Mouse (Mus musculus) macrophage (primary cell): ENCODE measurements around the gene Smtnl1. TPM values are rescaled to one million over a fixed set of nuclear protein-coding genes. Genes with fewer than 3 reads are reported as not detected.

Source experiments
- H3K27ac ChIP-seq: fragments of 350-480 bp; formaldehyde crosslinking; 2 replicates; pipeline ENCODE4 v1.9.0; 2021
- H3K36me3 ChIP-seq: fragments of 350-480 bp; formaldehyde crosslinking; 2 replicates; pipeline ENCODE4 v1.9.0; 2021; ENCODE audit errors: inconsistent target
- H3K4me3 ChIP-seq: fragments of 350-480 bp; formaldehyde crosslinking; 2 replicates; pipeline ENCODE4 v1.9.0; 2021; ENCODE audit errors: inconsistent target
- H3K79me2 ChIP-seq: fragments of 350-480 bp; formaldehyde crosslinking; 2 replicates; pipeline ENCODE4 v1.9.0; 2021; ENCODE audit errors: inconsistent target
- WGBS: methylation state at CpG from one replicate; pipeline ENCODE4 v1.1.7; 2026; ENCODE audit warnings: inconsistent platforms; ENCODE audit not compliant: missing documents; 5-methylcytosine and 5-hydroxymethylcytosine counted together
- polyA plus RNA-seq: library from polyadenylated mRNA; stranded (reverse); fragments of 250-400 nt; gene quantifications from 3 replicates; pipeline ENCODE4 v1.2.4, GENCODE M21; 2018; ENCODE audit warnings: inconsistent platforms
- total RNA-seq, 78 experiments: library from RNA; depleted of rRNA; stranded (reverse); fragments of 250-400 nt; gene quantifications; 1 replicate in 9 of 78; 2 replicates in 24 of 78; 3 replicates in 43 of 78; 4 replicates in 2 of 78; pipeline ENCODE4 v1.2.4; 2018; ENCODE audit warnings: inconsistent platforms in 56 of 78

The Smtnl1 gene
- total RNA-seq (2018; cell fraction: chromatin; rRNA removed) = not detected
- total RNA-seq (2018; cell fraction: cytosol; rRNA removed) = not detected
- total RNA-seq (2018; cell fraction: nucleus; rRNA removed) = not detected
- not detected in 3 replicates for polyA plus RNA-seq

- Histone ChIP-seq H3K36me3 (no peaks in the 10 kb centered on the region), H3K79me2 (peaks cover 7% of the 10 kb centered on the region; the same call in 1 of the 2 replicates), H3K27ac (no peak within 1 kb of the TSS), H3K4me3 (no peak within 1 kb of the TSS)
- WGBS = 54% methylated on average over 13 of the region's 13 CpGs
These were observed at the start of gene Smtnl1 for GRCm38 (mm10) chr2:84822552-84822951. Gene Smtnl1, minus strand, starts transcription at chr2:84822652.

DNA sequence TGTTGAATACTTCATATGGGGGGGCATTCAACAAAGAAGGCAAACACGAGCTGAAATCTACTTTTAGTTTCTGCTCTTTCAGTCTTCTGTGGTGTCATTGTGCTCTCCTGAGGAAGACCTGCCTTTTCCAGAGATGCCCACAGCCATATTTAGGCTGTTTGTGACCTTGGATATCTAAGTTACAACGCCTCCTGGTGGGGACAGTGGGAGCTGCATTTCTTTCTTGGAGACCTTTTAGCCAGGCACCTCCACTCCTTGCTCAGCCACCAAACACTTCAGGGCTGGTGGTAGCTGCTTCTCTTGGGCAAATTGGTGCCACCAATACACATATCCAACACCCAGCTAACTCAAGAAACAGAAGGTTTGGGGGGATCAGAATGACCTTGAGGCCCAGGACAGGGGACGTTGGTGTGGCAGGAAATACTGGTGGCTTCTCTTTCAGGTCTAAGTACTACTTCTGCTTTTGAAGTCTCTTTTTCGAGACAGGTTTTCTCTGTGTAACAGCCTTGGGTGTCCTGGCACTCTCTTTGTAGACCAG, 48.2 kb upstream of the Smtnl1 start:
- 37% methylated on average over 4 of the region's 4 CpGs for whole genome bisulfite sequencing
- Histone ChIP-seq H3K79me2 (no peaks in the 10 kb centered on the region), H3K36me3 (no peaks in the 10 kb centered on the region), H3K4me3 (no peak overlapping the region), H3K27ac (no peak overlapping the region)

- 16% methylated on average over 2 of the region's 2 CpGs for WGBS
These were observed 46.5 kb upstream of the Smtnl1 start for GRCm38 (mm10) chr2:84868977-84869376.

DNA sequence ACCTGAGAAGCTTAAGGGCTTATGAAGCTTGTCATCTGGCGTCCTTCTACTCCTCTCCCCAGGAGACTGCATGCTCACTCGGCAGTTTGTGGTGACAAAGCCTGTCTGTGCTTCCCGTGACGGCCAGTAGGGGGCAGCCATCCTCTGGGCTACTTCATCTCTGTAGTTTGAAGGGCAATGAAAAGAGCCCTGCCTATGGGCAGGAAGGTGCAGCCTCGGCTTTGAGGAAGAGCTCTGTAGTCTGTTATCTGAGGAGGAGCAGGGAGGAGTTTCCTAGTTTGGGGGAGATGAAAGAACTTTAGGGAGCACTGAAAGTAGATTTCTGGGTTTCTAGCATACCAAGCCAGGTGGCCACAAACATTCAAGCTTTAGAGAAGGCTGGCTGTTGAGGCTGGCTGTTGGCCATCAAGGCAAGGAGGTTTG, 46.1 kb upstream of the Smtnl1 start:
- Histone ChIP-seq H3K79me2 (no peaks in the 10 kb centered on the region), H3K36me3 (no peaks in the 10 kb centered on the region), H3K27ac (no peak overlapping the region), H3K4me3 (no peak overlapping the region)
- 5% methylated on average over 5 of the region's 5 CpGs for WGBS

More at GRCm38 (mm10) chr2:84868977-84869376, 46.5 kb upstream of the Smtnl1 start:
- no peaks in the 10 kb centered on the region for H3K79me2 ChIP-seq
- H3K27ac ChIP-seq = no peak overlapping the region
- no peak overlapping the region for H3K4me3 ChIP-seq
- H3K36me3 ChIP-seq = no peaks in the 10 kb centered on the region

- H3K4me3 ChIP-seq = no peak overlapping the region
- no peak overlapping the region for H3K27ac ChIP-seq
- no peaks in the 10 kb centered on the region for H3K79me2 ChIP-seq
- no peaks in the 10 kb centered on the region for H3K36me3 ChIP-seq
- WGBS = 8% methylated on average over 43 of the region's 47 CpGs
These were observed 43.4 kb upstream of the Smtnl1 start for GRCm38 (mm10) chr2:84865616-84866571.

DNA sequence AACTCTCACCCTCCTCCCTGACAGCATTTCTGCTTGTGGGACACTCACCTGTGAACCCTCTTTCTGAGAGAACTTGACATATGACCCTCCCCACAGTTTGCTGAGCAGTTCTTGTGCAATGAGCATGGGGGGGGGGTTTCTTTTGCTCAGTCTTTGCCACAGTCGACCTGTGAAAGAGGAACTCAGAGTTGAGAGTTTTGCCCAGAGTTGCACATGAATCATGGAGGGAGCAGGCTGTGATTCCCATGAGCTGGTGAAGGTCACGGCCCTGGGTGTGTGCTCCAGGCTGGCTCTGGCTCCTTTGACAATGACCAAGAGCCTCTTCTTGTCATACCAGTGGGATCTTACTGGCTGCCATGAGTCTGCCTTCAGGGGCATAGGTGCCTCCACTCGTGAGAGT, 39.8 kb upstream of the Smtnl1 start:
- Histone ChIP-seq H3K36me3 (no peaks in the 10 kb centered on the region), H3K27ac (no peak overlapping the region), H3K79me2 (no peaks in the 10 kb centered on the region), H3K4me3 (no peak overlapping the region)
- 38% methylated on average over 3 of the region's 3 CpGs for WGBS

- 93% methylated on average over 3 of the region's 3 CpGs for WGBS
- Histone ChIP-seq H3K27ac (no peak overlapping the region), H3K4me3 (no peak overlapping the region), H3K36me3 (no peaks in the 10 kb centered on the region), H3K79me2 (no peaks in the 10 kb centered on the region)
These were observed 39.0 kb upstream of the Smtnl1 start for GRCm38 (mm10) chr2:84861430-84861829.

- Histone ChIP-seq H3K36me3 (no peaks in the 10 kb centered on the region), H3K4me3 (no peak overlapping the region), H3K27ac (no peak overlapping the region), H3K79me2 (no peaks in the 10 kb centered on the region)
- 94% methylated on average over 7 of the region's 7 CpGs for WGBS
These were observed 37.7 kb upstream of the Smtnl1 start for GRCm38 (mm10) chr2:84859991-84860780.

DNA sequence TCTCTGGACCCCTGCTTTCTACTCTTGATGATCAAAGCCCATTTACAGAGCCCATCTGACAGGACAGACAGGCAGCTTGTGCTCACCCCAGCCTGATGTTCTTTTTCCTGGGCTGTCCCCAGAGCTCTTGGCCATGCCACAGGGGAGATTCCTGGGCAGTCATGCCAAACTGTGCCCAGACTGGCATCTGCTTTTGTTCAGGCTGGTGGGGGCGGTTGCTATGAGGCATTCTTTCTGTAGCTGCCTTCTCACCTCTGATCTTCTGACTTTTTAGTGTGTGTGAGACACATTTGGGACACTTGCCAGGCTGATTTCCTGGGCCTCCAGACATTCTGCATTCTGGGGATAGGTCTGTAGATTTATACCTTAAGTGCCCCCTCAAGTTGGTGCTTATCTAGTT, 36.1 kb upstream of the Smtnl1 start:
- WGBS = 88% methylated on average over 1 of the region's 1 CpGs
- H3K79me2 ChIP-seq = no peaks in the 10 kb centered on the region
- no peak overlapping the region for H3K27ac ChIP-seq
- H3K4me3 ChIP-seq = no peak overlapping the region
- H3K36me3 ChIP-seq = no peaks in the 10 kb centered on the region

DNA sequence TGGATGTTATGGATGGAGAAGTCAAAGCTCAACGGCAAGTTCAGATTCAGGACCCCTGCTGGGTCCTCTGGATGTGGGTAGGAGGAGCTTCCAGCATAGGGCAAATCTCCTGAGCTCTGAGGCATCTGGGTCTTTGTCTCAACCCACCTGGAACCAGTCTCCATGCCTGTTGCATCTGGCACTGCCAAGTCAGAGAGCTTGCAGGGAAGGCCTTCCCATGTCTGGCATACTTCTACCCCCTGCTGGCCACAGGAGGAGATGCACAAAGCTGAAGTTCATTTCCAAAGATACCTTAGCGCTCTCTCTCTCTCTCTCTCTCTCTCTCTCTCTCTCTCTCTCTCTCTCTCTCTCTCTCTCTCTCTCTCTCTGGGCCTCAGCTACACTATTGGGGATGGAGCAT, 33.3 kb upstream of the Smtnl1 start:
- H3K27ac ChIP-seq = no peak overlapping the region
- no peaks in the 10 kb centered on the region for H3K36me3 ChIP-seq
- H3K4me3 ChIP-seq = no peak overlapping the region
- WGBS = 100% methylated on average over 1 of the region's 2 CpGs
- H3K79me2 ChIP-seq = no peaks in the 10 kb centered on the region

DNA sequence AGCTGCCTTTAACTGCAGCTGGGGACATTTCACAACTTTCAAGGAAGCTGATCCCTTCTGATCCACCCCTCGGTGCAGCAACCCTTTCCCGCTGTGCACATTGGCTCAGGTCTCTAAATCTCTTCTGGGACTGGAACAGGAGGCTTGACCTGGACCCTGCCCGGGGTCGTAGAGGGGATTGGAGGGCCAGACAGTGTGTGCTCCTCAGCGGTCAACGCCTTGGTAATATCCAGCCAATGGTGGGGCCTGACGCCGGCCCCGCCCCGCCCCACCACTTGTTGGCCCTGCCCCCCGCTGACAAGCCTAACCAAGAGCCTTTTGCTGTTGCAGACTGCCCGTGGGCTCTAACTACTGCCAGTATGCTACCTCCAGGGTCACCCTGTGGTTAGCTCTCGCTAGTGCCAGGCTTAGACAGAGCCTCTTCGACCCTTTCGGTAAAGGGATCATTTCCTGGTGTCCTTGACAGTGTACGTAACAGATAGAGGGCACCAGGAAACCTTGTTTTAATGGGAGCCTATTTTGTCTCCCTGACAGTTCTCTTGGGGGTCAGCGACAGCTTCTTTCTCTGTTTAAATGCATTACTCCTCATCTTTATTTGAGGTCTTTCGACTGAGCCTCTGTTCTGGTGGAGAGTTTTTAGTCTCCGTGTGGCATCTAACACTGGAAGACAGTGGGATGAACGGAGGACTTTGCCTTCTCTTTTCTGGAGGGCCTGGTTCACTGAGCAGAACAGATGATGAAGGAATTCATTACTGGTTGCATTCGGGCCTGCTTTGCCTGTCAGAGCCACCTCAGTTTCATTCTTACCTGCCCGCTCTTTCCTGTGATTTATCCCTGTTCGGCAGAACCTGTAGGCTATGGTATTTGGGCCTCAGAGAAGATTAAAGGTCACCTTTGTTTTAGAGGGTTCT, 28.9 kb upstream of the Smtnl1 start:
- Histone ChIP-seq H3K36me3 (no peaks in the 10 kb centered on the region), H3K79me2 (no peaks in the 10 kb centered on the region), H3K4me3 (no peak overlapping the region), H3K27ac (no peak overlapping the region)
- 92% methylated on average over 23 of the region's 23 CpGs for WGBS

DNA sequence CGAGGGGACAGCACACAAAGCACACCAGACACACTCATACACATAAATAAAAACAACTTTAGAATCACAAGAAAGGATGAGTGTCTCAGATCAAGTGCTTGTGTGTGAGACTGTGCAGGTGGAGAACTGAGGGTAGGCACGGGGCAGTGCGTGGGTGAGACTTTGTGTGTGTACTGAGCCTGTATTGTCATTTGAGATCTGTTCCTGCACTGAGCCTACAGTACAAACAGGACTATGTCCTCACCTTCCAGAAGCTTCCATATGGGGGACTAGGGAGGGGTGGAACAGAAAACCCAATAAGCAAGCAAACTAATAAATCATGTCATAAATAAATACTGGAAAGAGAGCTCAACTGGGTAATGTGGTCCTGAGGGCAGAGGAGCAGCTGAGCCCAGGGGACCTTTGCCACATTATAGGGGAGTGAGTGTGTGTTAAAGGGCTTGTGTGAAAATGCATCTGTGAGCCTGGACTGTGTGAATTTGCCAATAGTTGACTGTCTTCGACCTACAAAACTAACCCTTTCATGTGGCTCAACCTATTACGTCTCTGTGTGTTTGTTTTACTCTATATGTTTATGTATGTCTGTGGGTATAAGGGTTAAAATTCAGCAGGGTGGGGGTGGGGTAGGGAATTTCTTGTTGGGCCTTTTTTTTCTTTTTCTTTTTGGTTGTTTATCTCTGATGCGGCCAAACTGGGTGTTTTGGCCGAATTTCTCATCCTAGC, 28.1 kb upstream of the Smtnl1 start:
- 91% methylated on average over 7 of the region's 7 CpGs for WGBS
- Histone ChIP-seq H3K36me3 (no peaks in the 10 kb centered on the region), H3K79me2 (no peaks in the 10 kb centered on the region), H3K27ac (no peak overlapping the region), H3K4me3 (no peak overlapping the region)

DNA sequence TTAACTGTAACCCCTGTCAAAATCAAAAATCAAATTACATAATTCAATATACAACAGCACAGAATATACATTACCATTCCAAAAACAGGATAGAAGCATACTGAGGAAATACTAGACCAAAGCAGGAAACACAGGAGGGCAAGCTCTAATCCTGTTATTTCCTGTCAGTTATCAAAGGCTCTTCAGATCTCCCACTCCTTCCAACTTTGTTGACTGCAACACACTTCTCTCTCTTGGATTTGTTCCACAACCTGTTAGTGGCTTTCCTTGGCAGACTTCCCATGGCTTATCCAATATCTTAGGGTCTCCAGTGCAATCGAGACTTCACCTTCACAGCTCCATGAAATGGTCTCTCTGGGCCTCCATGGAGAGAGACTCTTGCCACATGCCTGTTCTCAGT, 22.8 kb upstream of the Smtnl1 start:
- H3K79me2 ChIP-seq = no peaks in the 10 kb centered on the region
- H3K36me3 ChIP-seq = no peaks in the 10 kb centered on the region
- WGBS = 30% methylated on average over 1 of the region's 1 CpGs
- H3K4me3 ChIP-seq = no peak overlapping the region
- no peak overlapping the region for H3K27ac ChIP-seq
